Mouse (Mus musculus) liver, embryonic 14.5 days (tissue): ENCODE results near the gene Snapin.

Experiments
- CTCF ChIP-seq: IDR thresholded peaks from 2 replicates; pipeline ENCODE4 v1.5.1; 2016; ENCODE audit warnings: antibody characterized with exemption, low read depth, control low read depth
- EP300 ChIP-seq: IDR thresholded peaks from 2 replicates; pipeline ENCODE4 v1.6.1; 2016; ENCODE audit warnings: antibody characterized with exemption, low read depth

- TF ChIP-seq CTCF (no peak), EP300 (no peak)
Measured at GRCm38 (mm10) chr3:90505216-90505615, 14.4 kb upstream of the Snapin start.
